Mouse (Mus musculus) frontal cortex, postnatal 25 days (tissue): ENCODE results near the gene Bud13.

ENCODE experiments used
- DNase-seq, 2 experiments: peaks; one replicate each; pipeline ENCODE4 v3.0.0; 2022; ENCODE audit warnings: low spot score in 2 of 2

Gene Bud13

GRCm38 (mm10) chr9:46337852-46338291 lies 55.1 kb downstream of the Bud13 start:
- DNase-seq, result no peak

- no peak for DNase-seq
Observed at GRCm38 (mm10) chr9:46338384-46338783, 55.6 kb downstream of the Bud13 start.

DNA sequence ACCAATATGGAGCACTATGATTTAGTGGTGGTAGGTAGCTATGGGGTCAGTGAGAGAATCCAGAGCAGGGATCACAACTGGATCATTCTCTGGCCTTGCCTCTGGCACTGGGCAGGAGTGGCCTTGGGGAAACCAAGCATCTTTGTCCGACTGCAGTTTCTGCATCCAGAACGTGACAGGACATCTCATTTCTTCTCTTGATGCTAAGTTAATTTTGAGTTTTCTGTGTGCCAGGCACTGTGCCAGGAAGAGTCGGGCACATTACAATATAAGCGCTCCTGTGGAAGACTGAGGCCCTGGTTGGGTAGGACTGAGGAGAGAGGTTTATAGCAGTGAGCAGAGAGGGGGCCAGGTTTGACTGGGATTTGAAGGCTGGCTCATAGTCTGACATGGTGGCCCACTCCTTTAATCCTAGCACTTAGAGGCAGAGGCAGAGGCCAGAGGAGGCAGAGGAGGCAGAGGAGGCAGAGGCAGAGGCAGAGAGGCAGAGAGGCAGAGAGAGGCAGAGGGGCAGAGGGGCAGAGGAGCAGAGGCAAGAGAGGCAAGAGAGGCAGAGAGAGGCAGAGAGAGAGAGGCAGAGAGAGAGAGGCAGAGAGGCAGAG lies 56.3 kb downstream of the Bud13 start:
- no peak for DNase-seq

DNA sequence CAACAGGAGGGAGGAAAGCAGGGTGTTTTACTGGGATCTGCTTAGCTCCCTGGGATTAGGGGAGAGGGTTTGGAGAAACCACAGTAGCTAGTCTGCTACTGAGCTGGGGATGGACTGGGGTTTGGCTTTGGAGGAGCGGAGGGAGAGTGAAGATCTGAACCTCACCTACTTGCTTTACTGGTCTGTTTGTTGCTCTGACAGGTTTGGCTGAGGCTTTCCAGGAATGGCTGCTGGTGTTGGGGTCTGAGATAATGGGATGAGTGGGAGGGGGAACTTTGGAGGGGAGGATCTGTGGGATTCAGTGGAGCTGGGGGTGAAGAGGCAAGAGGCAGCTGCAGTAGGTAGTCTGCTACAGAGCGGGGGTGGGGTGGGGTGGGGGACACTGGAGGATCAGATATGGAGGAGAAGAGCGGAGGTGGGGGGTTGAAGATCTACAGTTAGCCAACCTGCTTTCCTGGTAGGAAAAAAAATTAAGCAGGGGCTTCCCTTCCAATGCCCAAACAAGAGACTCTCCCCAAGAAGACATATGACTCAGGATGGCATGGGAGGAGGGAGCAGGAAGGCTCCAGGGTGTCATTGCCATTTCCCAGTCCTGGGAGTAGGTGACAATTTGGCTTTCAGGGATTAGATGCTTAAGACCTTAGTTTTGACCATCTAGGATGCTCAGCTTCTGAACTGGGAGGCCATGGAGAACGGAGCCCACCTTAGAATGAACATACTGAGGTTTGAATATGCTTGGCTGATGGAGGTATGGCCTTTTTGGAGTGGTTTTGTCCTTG lies 63.3 kb downstream of the Bud13 start:
- DNase-seq, result no peak
